Mouse (Mus musculus) MEL (cell line): ENCODE results near the gene Ap5z1. TPM values are rescaled to one million over a fixed set of nuclear protein-coding genes. Genes with fewer than 3 reads are reported as not detected.

Experiments used
- DNase-seq: peaks from one replicate; pipeline ENCODE4 v3.0.0; 2011; ENCODE audit warnings: low read depth, low spot score
- H3K27ac ChIP-seq: 2 replicates; pipeline ENCODE4 v1.5.1; 2012; ENCODE audit warnings: low read depth, mild to moderate bottlenecking, control low read depth, low read length, moderate library complexity; ENCODE audit not compliant: control insufficient read depth
- H3K27me3 ChIP-seq, 2 experiments: fragments of 150-350 bp in 1 of 2; sonication (generic) in 1 of 2; 2 replicates each; pipeline ENCODE4 v1.6.1; 2012; ENCODE audit warnings: low read length in 2 of 2, mild to moderate bottlenecking in 2 of 2, improper control_type of control experiment in 1 of 2, moderate library complexity in 1 of 2; ENCODE audit not compliant: insufficient read depth in 2 of 2, control insufficient read depth in 1 of 2
- H3K36me3 ChIP-seq, 2 experiments: 2 replicates each; pipeline ENCODE4 v1.6.1; 2012 to 2014; ENCODE audit warnings: low read length in 2 of 2, improper control_type of control experiment in 1 of 2, inconsistent platforms in 1 of 2, mild to moderate bottlenecking in 1 of 2; ENCODE audit not compliant: insufficient read depth in 2 of 2, control insufficient read depth in 1 of 2
- H3K4me1 ChIP-seq, 2 experiments: fragments of 150-350 bp in 1 of 2; sonication (generic) in 1 of 2; 2 replicates each; pipeline ENCODE4 v1.6.1; 2012; ENCODE audit warnings: low read length in 2 of 2, improper control_type of control experiment in 1 of 2, mild to moderate bottlenecking in 1 of 2; ENCODE audit not compliant: insufficient read depth in 2 of 2, control insufficient read depth in 1 of 2
- H3K4me3 ChIP-seq, 2 experiments: fragments of 150-350 bp in 1 of 2; sonication (generic) in 1 of 2; 2 replicates each; pipeline ENCODE4 v1.5.1; 2012; ENCODE audit warnings: low read depth in 2 of 2, low read length in 2 of 2, mild to moderate bottlenecking in 2 of 2, moderate library complexity in 2 of 2, control low read depth in 1 of 2, improper control_type of control experiment in 1 of 2; ENCODE audit not compliant: control insufficient read depth in 1 of 2, insufficient read depth in 1 of 2
- H3K79me2 ChIP-seq: 2 replicates; pipeline ENCODE4 v1.6.1; 2012; ENCODE audit warnings: mild to moderate bottlenecking, low read length, moderate library complexity; ENCODE audit not compliant: control insufficient read depth, poor library complexity, insufficient read depth
- H3K9ac ChIP-seq: 2 replicates; pipeline ENCODE4 v1.6.1; 2012; ENCODE audit warnings: low read depth, mild to moderate bottlenecking, control low read depth, low read length, moderate library complexity; ENCODE audit not compliant: control insufficient read depth, poor library complexity, severe bottlenecking
- H3K9me3 ChIP-seq: fragments of 150-350 bp; sonication (generic); replicated peaks from 2 replicates; pipeline ENCODE4 v1.6.1; 2012; ENCODE audit warnings: mild to moderate bottlenecking, low read length, improper control_type of control experiment, moderate library complexity; ENCODE audit not compliant: insufficient read depth
- BHLHE40 ChIP-seq: IDR thresholded peaks from 2 replicates; pipeline ENCODE4 v1.6.1; 2012; ENCODE audit warnings: low read depth, mild to moderate bottlenecking, inconsistent platforms, low read length, improper control_type of control experiment, borderline replicate concordance
- CHD2 ChIP-seq: IDR thresholded peaks from 2 replicates; pipeline ENCODE4 v1.6.1; 2011; ENCODE audit warnings: low read length, improper control_type of control experiment
- CTCF ChIP-seq, 3 experiments: IDR thresholded peaks in 2 of 3; conservative IDR thresholded peaks in 1 of 3; 2 replicates each; pipeline ENCODE4 v1.5.1; 2011 to 2012; ENCODE audit warnings: low read length in 3 of 3, low read depth in 2 of 3, mild to moderate bottlenecking in 2 of 3, improper control_type of control experiment in 1 of 3, inconsistent platforms in 1 of 3, mixed read lengths in 1 of 3, moderate library complexity in 1 of 3; ENCODE audit not compliant: control insufficient read depth in 1 of 3, insufficient read depth in 1 of 3, poor library complexity in 1 of 3, severe bottlenecking in 1 of 3
- E2F4 ChIP-seq: IDR thresholded peaks from 2 replicates; pipeline ENCODE4 v1.6.1; 2011; ENCODE audit warnings: low read depth, low read length, improper control_type of control experiment, borderline replicate concordance
- GABPA ChIP-seq: IDR thresholded peaks from 2 replicates; pipeline ENCODE4 v1.6.1; 2012; ENCODE audit warnings: low read depth, mild to moderate bottlenecking, inconsistent platforms, low read length, improper control_type of control experiment, moderate library complexity
- HCFC1 ChIP-seq: IDR thresholded peaks from 2 replicates; pipeline ENCODE4 v1.6.1; 2012; ENCODE audit warnings: low read depth, mild to moderate bottlenecking, inconsistent platforms, low read length, improper control_type of control experiment, moderate library complexity
- MAX ChIP-seq: IDR thresholded peaks from 2 replicates; pipeline ENCODE4 v1.6.1; 2011; ENCODE audit warnings: low read length, improper control_type of control experiment
- MYB ChIP-seq: IDR thresholded peaks from 2 replicates; pipeline ENCODE4 v1.6.1; 2011; ENCODE audit warnings: mild to moderate bottlenecking, low read depth, low read length, improper control_type of control experiment
- MYC ChIP-seq: IDR thresholded peaks from 2 replicates; pipeline ENCODE4 v1.6.1; 2011; ENCODE audit warnings: low read depth, mild to moderate bottlenecking, low read length, improper control_type of control experiment, moderate library complexity
- NELFE ChIP-seq: IDR thresholded peaks from 2 replicates; pipeline ENCODE4 v1.6.1; 2011; ENCODE audit warnings: low read depth, low read length, improper control_type of control experiment
- NRF1 ChIP-seq: IDR thresholded peaks from 2 replicates; pipeline ENCODE4 v1.6.1; 2014; ENCODE audit warnings: low read depth, mild to moderate bottlenecking, inconsistent platforms, low read length, improper control_type of control experiment, moderate library complexity; ENCODE audit not compliant: poor library complexity, insufficient read depth, severe bottlenecking
- POLR2A ChIP-seq, 2 experiments: IDR thresholded peaks; 2 replicates each; pipeline ENCODE4 v1.6.1; 2011 to 2012; ENCODE audit warnings: low read length in 2 of 2, mild to moderate bottlenecking in 2 of 2, control low read depth in 1 of 2, improper control_type of control experiment in 1 of 2, low read depth in 1 of 2, moderate library complexity in 1 of 2; ENCODE audit not compliant: control insufficient read depth in 1 of 2, insufficient read depth in 1 of 2, poor library complexity in 1 of 2
- POLR2AphosphoS2 ChIP-seq: IDR thresholded peaks from 2 replicates; pipeline ENCODE4 v1.6.1; 2011; ENCODE audit warnings: low read length, improper control_type of control experiment
- RAD21 ChIP-seq: IDR thresholded peaks from 2 replicates; pipeline ENCODE4 v1.6.1; 2011; ENCODE audit warnings: mild to moderate bottlenecking, low read depth, low read length, improper control_type of control experiment
- RCOR1 ChIP-seq: IDR thresholded peaks from 2 replicates; pipeline ENCODE4 v1.6.1; 2012; ENCODE audit warnings: low read depth, mild to moderate bottlenecking, inconsistent platforms, low read length, improper control_type of control experiment
- TAL1 ChIP-seq: IDR thresholded peaks from 2 replicates; pipeline ENCODE4 v1.6.1; 2012; ENCODE audit warnings: mild to moderate bottlenecking, inconsistent platforms, low read length, moderate library complexity, mixed read lengths
- TBP ChIP-seq: IDR thresholded peaks from 2 replicates; pipeline ENCODE4 v1.8.0; 2011; ENCODE audit warnings: low read depth, low read length, improper control_type of control experiment
- USF1 ChIP-seq: IDR thresholded peaks from 2 replicates; pipeline ENCODE4 v1.6.1; 2014; ENCODE audit warnings: low read depth, mild to moderate bottlenecking, inconsistent platforms, low read length, improper control_type of control experiment, moderate library complexity
- ZNF384 ChIP-seq: IDR thresholded peaks from 2 replicates; pipeline ENCODE4 v1.6.1; 2012; ENCODE audit warnings: low read depth, mild to moderate bottlenecking, inconsistent platforms, low read length, improper control_type of control experiment
- polyA plus RNA-seq, 2 experiments: library from polyadenylated mRNA; stranded (reverse) in 1 of 2; unstranded in 1 of 2; fragments of >175 nt in 1 of 2; fragments of >200 nt in 1 of 2; gene quantifications; 2 replicates each; pipeline versions ENCODE4 v1.2.1 to v1.2.4; 2012; ENCODE audit warnings: low replicate concordance in 2 of 2, low read depth in 1 of 2; ENCODE audit not compliant: insufficient read length in 2 of 2, insufficient read depth in 1 of 2, missing spikeins in 1 of 2
- total RNA-seq: library from RNA; depleted of rRNA; stranded (reverse); fragments of 300-350 nt; gene quantifications from 2 replicates; pipeline ENCODE4 v1.2.3, GENCODE M21; 2012

The Ap5z1 gene
- total and polyA plus RNA-seq, 3 experiments: 4.4 to 13.5 TPM; not detected in 1

GRCm38 (mm10) chr5:142468375-142468774 lies 4.6 kb downstream of the Ap5z1 start:
- H3K27ac ChIP-seq: no peak overlapping the region
- no peak overlapping the region for H3K4me3 ChIP-seq
- no peak for TF ChIP-seq E2F4
- TF ChIP-seq MAX: no peak
- TF ChIP-seq CTCF (IDR thresholded peaks at IDR 0.05 in 2 of 3, conservative IDR thresholded peaks at IDR 0.05 in 1 of 3; ENCODE audit: control insufficient read depth in 1 of 3, insufficient read depth in 1 of 3, low read depth in 2 of 3, low read length in 3 of 3, poor library complexity in 1 of 3, severe bottlenecking in 1 of 3): no peak
- no peak for TF ChIP-seq POLR2A (IDR thresholded peaks at IDR 0.05; ENCODE audit: control insufficient read depth in 1 of 2, insufficient read depth in 1 of 2, low read depth in 1 of 2, low read length in 2 of 2, poor library complexity in 1 of 2)
- TF ChIP-seq RAD21: no peak
- TF ChIP-seq MYB: no peak
- no peak for TF ChIP-seq TBP
- TF ChIP-seq NELFE: no peak
- TF ChIP-seq BHLHE40: no peak
- TF ChIP-seq MYC: no peak
- no peak for TF ChIP-seq ZNF384
- no peak for TF ChIP-seq NRF1
- TF ChIP-seq POLR2AphosphoS2: no peak
- no peak for TF ChIP-seq RCOR1
- TF ChIP-seq TAL1: no peak
- no peak for TF ChIP-seq HCFC1
- TF ChIP-seq GABPA: no peak
- TF ChIP-seq CHD2: no peak
- TF ChIP-seq, all 39 proteins: peak for 0
- H3K36me3 ChIP-seq: 0 out of 4 replicates have a peak, but pooled peaks cover 0 to 2% of the 10 kb centered on the region in 2 experiments
- no peaks in the 10 kb centered on the region for H3K27me3 ChIP-seq
- H3K79me2 ChIP-seq: peaks cover 2% of the 10 kb centered on the region; the same call in 1 of the 2 replicates
- H3K9me3 ChIP-seq: no peaks in the 10 kb centered on the region
- H3K4me1 ChIP-seq: peaks cover 0 to 8% of the 10 kb centered on the region in 2 experiments; a peak in 2 of 4 replicates
- no peak for DNase-seq
- H3K9ac ChIP-seq: no peak overlapping the region

- Histone ChIP-seq H3K9ac (no peak overlapping the region), H3K79me2 (no peaks in the 10 kb centered on the region; the same call in 1 of the 2 replicates), H3K36me3 (0 out of 4 replicates have a peak, but pooled peaks cover 0 to under 1% of the 10 kb centered on the region in 2 experiments), H3K4me3 (no peak overlapping the region), H3K27me3 (no peaks in the 10 kb centered on the region), H3K27ac (no peak overlapping the region), H3K4me1 (peaks cover 0 to 7% of the 10 kb centered on the region in 2 experiments; a peak in 2 of 4 replicates), H3K9me3 (no peaks in the 10 kb centered on the region)
- DNase-seq: no peak
- TF ChIP-seq USF1: 0 out of 2 replicates have a peak, but pooled peaks have one; percentile 10
- no peak for TF ChIP-seq TAL1
These were observed 6.1 kb downstream of the Ap5z1 start for GRCm38 (mm10) chr5:142469796-142470195.
